Mouse (Mus musculus): ENCODE results near the gene Bcl6. TPM values are rescaled to one million over a fixed set of nuclear protein-coding genes. Genes with fewer than 3 reads are reported as not detected.

Bcl6 gene
- total RNA-seq, 2 experiments from 2014 or later, result 24.6 to 68.8 TPM

DNA sequence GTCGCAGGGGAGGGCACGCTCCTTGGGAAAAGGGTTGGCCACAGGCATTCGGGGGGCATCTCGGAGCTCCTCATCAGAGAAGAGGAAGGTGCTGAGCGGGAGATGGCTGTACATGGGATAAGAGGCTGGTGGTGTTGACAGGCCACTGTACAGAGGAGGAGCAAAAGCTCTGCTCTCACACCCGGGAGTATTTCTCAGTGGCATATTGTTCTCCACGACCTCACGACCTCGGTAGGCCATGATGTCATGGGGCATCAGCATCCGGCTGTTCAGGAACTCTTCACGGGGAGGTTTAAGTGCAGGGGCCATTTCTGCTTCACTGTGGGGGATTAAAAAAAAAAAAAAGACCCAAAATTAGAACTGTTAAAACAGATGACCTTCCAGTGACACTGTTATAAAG lies 15.8 kb downstream of the Bcl6 start:
- DNase-seq, result no peak

DNA sequence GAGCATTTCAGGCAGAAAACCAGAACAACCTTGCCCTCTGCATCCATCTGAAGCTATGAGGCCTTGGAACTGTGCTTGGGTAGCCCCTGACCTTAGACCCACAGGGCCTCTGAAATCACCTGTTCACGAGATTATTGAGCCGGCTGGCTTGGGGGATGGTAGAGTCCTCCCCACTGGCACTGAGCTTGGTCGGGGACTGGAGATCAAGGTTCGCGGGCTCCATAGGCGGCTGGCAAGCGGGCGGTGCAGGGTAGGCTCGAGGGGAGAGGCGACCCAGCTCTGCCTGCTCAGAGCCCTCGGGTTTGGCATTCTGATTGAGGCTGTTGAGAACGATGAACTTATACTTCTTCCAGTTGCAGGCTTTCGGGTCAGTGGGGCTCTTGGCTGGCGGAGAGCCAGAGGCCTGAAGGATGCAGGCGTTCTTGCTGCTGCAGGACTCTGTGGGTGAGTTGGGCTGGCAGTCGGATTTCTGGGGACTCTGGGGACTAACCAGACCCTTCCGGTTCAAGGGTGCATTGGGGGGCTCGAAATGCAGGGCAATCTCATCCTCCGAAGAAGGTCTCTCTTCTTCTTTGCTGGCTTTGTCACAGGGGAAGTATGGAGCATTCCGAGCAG lies 16.4 kb downstream of the Bcl6 start:
- DNase-seq, result peak in 1 of 2 experiments; percentile 44

DNA sequence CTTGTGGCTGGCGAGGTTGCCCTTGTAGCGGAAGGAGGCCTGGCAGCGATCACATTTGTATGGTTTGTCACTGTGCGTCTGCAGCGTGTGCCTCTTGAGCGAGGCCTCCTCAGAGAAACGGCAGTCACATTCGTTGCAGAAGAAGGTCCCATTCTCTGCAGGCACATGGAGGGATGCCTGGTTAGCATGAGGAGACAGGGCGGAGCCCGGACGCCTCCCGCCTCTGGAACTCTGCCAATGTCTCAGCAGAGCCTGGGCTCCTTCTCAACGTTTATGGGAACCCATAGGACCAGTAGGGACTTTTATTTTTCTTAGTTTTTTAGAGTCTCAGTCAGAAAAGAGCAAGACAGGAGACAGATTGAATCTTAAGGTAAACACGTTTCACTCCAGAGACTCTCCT lies 18.7 kb downstream of the Bcl6 start:
- no peak for DNase-seq

DNA sequence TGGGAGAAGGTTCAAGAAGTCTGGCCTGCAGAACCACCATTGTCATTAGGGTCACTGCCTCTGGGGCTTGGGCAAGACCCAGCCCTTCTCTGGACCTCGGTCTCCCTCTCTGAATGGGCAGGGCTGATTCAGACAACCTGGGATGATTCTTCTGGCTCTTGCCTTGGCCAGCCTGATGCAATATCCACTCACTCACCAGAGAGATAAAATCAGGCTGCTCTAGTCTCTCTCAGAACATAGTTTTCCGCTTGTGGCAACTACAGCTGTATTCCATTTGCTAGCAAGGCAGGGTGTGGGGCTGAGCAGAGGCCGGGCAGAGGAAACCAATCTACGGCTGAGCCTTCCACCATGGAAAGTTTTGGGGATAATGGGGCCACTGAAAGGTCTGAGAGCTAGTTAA lies 19.8 kb downstream of the Bcl6 start:
- no peak for DNase-seq

DNA sequence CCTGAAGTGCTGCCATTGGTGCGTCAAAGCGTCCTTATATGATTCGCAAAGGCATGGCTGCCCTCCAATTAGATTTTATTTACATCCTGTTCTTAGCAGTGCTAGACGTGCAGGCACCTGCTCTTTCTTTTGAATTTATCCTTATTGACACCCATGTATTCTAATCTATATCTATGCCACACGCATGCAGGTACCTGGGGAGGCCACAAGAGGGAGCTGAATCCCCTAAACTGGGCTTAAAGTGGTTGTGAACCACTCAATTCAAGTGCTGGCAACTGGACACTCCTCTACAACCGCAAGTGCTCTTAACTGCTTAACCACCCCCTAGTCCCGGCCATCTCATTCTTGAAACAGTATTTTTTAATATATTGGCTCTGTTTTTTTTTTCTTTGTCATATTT lies 21.4 kb downstream of the Bcl6 start:
- DNase-seq, result no peak

DNA sequence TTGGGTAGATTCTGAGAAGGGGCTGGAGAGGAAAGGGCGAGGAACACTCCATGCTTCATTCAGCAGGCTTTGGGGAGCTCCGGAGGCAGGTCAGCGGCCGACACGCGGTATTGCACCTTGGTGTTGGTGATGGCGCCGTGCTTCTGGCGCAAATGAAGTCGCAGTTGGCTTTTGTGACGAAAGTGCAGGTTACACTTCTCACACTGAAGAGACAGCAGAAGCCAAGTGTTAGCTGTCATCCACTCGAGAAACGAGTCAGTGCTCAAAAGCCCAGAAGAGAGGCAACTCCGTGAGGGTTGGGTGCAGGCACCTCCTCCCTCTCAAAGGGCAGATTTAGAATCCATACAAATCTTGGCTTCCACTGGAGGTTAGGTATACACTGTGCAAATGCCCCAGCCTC lies 22.6 kb downstream of the Bcl6 start:
- no peak for DNase-seq

DNA sequence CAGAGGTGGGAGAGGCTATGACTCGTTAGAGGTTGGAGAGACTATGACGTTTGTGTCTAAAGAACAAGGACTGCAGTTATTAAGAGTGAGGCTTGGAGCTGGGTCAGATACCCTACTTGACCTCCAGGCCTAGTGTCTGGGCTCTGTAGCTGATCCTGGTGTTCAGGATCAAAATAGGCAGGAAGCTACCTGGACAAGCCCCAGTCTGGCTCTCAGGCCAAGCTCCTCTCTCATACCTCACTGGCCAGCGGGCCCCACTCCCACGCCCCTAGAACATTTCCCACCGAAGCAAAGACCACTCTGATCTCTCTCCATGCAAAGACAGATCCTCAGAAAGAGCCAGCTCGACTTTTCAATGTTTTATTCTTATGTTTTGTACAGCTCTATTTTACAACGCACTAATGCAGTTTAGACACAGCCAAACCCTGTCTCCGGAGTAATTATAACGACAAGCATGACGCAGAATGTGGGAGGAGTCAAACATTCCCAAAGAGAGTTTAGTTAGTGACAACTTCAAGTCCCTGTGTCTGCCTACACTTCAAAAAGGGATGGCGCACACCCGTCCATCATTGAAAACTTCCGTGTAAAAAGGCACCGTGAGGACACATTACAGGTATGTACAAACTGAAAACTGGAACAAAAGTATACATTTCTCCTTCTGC lies 23.8 kb downstream of the Bcl6 start:
- DNase-seq, result no peak

DNA sequence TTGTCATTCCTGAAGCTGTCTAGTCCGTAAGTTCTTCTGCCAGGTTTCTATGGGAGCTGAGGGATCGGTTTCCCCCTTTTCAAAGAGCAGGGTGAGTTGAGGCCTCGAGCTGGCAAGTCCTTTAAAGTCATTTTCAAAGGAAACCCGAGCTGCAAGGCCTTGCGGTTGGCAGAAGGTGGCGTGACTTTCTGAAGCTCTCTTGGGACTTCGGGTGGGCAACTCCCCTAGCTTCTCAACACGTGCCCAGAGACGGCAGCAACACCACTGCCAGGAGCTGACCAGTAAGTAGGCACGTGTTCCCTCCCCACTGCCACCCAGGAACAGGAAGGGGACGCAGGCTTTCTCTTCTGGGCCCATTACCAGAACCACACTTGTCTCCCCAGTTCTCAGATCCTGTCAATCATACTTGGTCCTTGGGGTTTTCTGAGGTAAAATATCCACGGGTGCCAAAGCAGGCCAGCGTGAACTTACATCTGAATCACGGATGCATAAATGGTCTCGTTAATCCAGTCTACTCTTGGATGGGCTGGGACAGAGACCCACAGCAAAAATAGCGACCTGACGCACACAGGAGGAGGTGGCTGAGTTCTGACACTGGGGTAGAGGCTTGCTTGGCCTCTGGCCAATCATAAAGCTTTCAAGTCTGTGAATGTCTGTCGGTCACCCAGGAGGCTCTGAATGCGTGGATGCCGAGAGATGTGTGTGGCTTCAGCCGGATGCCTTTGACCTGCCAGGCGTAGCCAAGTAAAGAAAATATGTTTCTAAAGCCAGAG lies 24.6 kb downstream of the Bcl6 start:
- DNase-seq, result peak; percentile 31 to 55

DNA sequence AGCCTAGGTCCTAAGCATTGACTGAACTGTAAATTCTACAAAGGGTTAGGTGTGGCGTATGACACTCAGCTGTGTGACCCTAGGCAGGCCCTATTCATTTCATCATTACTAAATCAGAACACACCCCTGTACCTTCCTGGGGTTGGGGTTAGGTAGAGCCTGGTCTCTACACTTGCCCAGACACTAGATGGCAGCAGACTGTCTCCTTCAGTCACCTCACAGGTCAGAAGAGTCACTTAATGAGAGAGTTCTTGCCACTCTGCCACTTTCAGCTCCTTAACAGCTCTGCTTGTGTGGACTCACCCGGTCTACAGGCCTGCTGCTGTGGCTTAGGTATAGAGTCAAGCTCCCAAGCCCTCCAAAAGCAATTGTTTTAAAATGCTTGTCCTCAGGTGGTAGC lies 26.3 kb downstream of the Bcl6 start:
- DNase-seq, result no peak

DNA sequence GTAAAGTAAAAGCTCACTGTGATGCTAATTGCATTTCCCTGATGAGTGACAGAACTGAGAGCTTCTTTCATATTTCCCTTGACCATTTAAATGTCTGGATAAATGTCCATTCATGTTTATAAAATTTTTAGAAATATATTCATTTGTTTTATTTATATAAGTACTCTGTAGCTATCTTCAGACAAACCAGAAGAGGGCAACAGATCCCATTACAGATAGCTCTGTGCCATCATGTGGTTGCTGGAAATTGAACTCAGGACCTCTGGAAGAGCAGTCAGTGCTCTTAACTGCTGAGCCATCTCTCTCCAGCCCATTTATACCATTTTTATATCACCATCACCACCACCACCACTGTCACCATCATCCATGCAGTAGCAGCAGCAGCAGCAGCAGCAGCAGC lies 29.7 kb downstream of the Bcl6 start:
- DNase-seq, result no peak

DNA sequence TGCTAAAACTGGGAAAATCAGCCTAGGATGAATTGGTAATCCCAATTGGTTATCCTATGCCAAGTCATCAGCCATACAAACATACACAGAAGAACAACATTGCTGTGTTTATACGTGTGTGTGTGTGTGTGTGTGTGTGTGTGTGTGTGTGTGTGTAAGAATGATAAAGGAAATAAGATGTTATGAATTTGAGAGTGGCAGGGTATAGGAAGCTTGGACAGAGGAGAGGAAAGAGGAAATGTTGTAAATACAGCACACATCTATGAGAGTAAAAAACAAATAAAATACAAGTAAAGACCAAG lies 34.7 kb downstream of the Bcl6 start:
- DNase-seq, result no peak

DNA sequence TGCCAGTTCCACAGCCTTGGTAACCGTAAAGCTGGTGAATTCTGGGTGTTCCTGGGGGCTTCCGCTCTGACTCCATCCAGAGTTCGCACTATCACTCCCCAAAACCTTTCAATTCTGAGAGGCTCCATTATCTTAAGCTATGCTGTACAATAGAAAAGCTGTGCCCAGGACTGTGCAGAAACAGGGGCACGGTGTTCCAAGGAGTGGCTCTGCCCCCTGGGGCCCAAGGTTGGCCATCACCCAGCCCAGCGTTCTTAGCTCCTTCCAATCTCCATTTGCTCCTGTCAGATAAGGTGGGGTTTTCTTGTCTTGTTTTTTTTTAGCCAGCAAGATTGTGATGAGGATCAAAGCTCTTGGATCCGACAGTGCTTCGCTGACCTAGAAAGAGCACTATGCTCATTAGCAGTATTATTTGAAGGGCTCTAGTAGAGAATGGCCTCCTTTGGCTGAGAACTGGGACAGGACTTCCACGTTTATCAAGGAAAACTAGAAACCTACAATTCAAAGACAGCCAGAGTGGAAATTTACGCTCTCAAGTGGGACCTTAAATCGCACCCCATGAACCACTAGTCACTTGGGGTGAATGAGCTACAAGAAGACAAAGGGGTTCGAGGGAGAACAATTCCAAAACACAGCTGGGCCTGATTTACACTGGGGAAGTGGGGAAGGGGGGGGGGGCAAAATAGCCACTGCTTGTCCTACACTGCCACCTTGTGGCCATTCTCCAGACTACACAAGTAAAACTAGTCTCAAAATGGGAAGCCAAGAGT lies 35.3 kb downstream of the Bcl6 start:
- peak; percentile 49 to 61 for DNase-seq

DNA sequence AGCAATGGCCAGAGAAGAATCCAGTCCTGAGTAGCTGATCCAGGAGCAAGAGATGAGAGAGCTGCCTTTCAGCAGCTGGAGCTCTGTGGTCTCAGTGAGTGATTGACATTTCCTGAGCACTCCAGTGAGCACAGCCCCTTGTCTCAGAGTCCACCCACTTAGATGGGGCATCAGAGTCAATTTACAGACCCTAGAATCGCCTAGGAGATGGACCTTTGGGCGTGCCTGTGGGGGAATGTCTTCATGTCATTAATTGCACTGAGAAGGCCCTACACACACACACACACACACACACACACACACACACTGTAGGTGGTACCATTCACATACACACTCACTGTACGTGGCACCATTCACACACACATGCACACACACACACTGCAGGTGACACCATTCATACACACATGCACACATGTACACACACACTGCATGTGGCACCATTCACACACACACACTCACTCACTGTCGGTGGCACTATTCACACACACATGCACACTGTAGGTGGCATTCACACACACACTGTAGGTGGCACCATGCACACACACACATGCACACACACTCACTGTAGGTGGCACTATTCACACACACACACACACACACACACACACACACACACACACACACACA lies 36.4 kb downstream of the Bcl6 start:
- no peak for DNase-seq

DNA sequence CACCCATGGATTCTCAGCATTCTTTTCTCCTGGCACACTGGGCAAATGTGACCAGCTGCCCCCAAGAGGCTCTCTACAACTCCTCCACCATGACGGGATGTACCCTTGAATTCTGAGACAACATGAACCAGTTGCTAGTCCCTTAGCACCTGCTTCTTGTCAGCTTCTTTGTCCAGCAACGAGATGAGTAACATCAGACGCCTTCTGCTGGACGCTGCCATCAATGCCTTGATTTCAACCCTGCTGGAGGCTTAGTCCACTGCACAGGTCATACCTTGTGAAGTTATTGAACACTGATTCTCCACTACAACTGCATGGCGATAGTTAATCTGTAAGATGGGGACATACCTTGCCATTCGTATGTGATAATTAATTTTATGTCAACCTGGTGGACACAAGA lies 41.0 kb downstream of the Bcl6 start:
- DNase-seq, result peak; percentile 35 to 40

DNA sequence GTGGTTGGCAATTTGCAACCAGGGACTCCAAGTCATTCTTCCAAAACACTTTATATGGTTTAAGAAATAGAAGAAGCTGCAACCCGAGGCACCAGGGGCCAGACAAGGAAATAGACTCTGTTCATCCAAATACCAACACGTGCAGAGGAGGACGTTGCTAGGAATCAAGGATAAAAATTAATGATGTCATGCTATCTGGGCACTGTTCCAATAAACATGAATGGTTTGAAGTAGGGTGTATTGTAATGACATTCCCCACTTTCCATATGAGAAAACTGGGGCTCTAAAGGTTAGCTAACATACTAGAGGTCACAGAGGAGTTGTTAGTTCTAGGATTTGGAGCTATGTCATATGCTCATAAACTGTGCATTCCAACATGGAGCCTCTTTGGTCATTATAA lies 43.9 kb downstream of the Bcl6 start:
- DNase-seq, result no peak

DNA sequence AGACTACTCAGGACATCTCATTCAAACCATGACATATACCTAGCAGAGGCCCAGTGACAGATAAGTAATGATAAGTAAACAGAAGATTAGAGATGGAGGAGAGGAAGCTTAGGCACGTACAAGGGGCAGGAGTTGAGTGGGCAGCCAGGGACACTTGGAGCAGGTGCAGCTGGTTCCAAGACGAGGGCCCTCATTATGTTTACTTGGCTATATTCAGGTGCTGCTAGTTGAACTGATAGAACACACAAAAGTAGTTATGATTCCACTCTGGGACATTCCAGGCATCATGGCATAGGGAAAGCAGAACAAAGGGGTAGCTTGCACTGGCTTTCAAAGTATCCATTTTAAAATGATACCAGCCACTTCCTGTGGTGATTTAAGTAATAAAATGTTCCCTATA lies 54.3 kb downstream of the Bcl6 start:
- no peak for DNase-seq

DNA sequence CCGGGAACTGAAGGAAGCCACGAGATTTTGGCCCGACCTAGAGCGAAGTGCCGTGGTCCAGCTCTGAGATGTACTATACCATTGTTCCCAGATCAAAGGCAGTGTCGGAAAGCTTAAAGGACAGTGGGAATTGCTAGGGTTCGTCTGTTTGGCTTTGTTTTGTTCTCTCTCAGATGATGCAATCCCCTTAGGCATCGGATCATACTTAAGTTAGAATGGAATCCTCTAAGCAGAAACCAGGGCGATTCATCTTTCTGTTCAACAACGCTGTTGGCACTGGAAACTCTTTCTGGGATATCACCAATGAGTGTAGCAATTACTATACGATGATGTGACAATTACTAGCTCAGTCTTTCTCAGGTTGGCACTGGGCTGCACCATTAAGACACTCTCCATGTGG lies 56.4 kb downstream of the Bcl6 start, which contains the start of gene Rtp2:
TSS of gene Rtp2 (minus strand) at position 101 of the 400 bp plus-strand sequence.
- no peak for DNase-seq

DNA sequence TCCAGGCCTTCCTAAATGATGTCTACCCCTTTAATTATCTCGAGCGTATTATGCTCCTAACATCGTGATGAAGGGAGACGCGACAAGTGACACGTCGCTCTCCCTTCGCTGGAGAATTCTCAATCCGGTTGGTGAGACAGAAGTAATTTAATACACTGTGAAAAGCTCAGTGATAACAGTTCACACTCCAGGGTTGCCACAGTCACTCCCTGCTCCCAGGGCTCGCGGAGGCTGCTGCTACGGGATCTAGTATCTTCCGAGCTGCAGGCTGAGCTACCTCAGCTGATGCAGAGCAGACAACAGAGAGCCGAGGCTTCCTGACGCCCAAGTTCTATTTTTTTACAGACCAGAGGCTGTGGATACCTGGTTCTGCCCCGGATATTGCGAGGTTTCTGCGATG lies 57.4 kb downstream of the Bcl6 start:
- DNase-seq, result no peak

DNA sequence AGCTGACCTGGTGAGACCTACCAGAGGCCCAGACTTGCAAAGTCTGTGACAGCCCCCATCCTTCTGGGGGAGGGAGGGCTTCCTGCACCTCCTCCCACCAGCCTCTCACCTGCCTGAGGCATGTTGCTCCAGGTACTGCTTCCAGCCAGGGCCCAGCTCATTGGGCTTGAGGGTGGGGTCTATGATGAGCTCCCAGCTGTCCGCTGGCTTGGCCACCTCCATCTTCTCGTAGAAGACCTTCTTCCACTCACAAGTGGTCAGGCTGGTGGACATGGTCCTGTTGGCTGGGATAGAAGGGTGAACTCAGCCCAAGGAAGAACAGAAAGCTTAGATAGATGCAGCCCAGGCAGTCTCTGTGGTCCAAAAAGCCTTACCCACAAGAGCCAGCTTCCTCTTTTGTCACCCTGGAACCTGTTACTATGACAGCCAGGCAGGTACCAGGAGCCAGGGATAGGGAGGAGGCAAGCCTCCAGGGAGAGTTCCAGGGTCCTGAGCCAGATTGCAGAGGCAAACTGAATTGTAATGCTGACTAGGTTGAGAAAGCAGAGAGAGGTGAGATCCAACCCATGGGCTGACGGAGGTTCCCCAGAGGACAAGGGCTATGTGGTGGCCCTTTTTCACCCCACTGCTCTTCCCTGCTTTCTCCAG lies 58.1 kb downstream of the Bcl6 start:
- no peak for DNase-seq

DNA sequence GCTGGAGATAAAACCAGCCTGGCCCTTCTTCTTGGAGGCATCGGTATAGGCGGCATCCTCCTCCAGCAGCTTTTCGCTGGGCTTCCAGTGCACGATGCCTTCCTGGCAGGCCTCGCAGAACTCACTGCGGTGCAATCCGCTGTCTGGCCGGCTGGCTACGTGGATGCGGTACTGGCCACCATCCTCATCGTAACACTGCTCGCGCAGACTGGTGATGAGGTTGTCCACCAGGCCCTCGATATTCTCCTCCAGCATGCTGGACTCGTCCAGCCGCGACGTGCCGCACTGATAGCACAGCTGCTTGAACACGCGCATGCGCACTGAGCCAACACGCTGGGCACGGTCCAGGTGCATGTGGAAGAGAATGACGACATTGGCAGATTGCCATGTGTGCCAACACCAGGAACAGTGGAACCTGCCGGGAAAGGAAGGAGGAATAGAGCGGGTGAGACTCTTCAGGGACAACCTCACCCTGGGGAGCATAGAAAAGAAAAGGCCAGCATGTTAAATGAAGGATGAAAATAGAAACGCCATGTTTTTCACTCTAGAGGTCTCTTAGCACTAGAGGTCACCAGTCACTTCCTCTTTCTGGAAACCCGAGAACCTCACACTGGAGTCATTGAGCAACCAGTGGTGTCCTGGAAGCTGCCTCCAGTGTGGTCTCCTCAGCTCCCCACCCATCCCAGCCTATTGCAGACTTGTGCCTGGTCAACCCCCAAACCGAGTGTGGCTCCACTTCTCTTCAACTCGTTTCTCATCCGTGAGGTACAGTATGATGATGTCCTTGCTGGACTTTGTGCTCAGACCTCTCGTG lies 61.1 kb downstream of the Bcl6 start:
- no peak for DNase-seq

DNA sequence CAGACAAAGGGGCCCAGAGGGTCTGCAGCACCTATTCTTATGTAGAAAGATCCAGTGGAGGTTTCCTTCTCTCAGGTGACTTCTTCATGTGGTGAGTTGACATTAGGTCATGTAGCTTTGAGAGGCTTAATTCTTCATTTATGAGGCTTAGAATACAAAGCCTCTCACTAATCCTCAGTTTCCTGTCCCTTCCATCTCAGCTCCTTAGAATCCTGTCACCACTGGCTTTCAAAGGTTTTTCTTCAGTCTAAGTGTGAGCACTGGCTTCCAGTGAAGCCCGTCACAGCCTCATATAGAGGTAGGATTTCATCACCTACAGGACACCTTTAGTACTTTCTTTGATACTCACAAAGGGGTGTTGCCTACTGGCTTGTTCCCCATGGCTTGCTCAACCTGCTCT lies 65.7 kb downstream of the Bcl6 start:
- DNase-seq, result no peak

Data from adrenal gland, postnatal 36 days (tissue).